Mouse (Mus musculus) heart, adult 18-20 months (tissue): Measurements from ENCODE around the gene Ttc21a. TPM values are rescaled to one million over a fixed set of nuclear protein-coding genes. Genes with fewer than 3 reads are reported as not detected.

ENCODE experiments used
- DNase-seq, 2 experiments: peaks; one replicate each; pipeline ENCODE4 v3.0.0; 2021 to 2022; ENCODE audit warnings: mixed read lengths in 1 of 2
- total RNA-seq, 2 experiments: library from RNA; stranded (reverse); gene quantifications; 2 replicates each; pipeline ENCODE4 v1.2.3; 2021

Ttc21a gene
- total RNA-seq, 2 experiments from 2014 or later = 0.21 TPM; not detected in 1

DNA sequence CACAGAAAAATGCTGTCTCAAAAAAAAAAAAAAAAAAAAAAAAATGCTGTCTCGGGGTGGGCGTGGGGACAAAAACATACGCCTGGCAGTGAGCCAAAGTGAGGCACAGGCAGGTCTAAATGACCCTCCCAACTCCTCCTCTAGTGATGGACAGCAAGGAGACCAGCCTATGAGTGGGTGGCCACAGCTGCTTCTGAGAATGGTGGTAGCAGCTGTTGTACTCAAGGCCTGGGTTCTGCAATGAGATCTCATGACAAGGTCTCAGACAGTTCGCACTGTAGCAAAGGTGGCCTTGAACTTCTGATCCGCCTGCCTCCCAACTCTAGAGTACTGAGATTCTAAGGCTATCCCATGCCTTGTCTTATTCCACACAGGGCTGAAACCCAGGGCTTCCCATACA is 4.0 kb downstream of the Ttc21a start:
- no peak for DNase-seq

DNA sequence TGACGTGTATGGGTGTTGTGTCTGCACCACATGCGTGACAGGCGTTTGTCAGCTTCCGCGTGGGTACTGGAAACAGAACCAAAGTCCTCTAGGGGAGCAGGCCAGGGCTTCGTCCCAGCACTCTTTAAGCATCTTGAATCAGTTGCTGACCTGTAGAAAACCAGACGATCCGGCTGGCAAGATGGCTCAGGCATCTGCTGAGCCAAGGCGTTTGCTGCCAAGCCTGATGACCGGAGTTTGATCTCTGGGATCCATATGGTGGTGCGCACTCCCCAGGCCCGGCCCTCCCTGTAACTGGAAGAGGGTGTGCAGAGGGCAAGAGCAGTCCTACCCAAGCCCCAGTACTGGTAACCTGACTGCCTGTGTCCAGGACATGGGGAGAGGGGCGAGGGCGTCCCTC is 4.5 kb downstream of the Ttc21a start:
- no peak for DNase-seq

DNA sequence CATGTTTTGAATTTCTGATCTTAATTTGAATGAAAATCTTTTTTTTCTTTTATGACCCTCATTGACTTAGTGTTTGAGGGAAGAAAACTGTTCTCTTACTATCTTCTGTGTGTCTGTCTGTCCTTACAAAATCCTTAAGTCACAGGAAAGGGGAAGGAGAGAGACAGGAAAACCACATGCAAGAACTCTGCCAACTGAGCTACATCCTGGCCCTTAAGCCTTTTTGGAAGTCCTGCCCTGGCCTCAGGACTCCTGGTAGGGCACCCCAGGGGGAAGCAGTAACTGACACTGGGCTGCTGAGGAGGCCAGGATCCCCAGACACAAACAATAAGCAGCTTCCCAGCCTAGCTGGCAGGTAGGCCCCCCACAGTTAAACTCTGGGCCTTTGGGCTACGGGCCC is 5.9 kb downstream of the Ttc21a start:
- DNase-seq = no peak

DNA sequence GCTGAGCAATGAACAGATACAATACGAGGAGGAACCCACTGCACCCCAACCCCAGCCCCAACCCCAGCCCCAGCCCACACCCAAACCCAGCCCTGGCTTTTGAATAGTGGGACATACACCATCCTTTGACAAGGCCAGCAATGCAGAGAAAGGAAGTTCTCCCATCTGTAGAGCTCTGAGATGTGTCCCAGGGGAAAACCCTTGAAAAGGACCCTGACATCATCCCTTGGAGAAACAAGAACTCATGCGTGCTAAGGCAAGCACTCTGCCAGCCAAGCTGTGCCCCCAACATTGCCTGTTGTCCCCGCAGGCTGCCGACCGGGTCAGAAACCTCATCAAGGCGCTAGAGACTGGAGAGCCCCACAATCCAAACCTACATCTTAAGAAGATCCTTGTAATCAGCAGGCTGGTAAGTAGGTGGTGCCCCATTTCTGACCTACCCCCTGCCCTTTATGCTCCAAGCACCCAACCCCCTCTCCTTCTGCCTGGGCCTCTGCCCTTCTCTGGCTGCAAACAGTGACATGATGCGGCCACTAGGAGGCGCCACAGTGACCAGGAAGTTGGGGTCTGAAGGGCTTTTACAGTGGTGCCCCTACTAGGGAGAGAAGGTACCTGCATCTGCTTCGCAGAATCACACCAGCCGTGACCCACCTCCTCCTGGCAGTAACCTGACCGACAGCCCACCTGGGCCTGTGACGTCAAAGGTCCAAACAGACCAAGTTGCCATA is 7.9 kb downstream of the Ttc21a start:
- no peak for DNase-seq

DNA sequence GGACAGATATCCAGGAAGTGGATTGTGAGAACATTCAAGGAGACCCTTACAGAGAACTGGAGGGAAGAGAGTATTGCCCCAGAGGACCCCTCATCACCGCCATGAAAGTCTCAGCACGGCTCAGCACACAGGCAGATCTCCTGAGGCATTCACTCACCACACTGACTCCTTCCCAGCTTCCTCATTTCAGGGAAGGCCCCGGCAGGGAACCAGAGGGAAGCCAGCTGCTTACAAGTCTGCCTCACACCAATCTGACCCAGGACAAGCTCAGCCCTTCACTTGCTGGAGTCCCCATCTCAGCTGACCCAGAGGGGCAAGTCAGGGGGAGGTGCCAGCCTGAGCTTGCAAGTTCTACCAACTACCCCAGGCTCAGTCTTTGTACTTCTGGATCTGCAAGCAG is 11.4 kb downstream of the Ttc21a start:
- no peak for DNase-seq

DNA sequence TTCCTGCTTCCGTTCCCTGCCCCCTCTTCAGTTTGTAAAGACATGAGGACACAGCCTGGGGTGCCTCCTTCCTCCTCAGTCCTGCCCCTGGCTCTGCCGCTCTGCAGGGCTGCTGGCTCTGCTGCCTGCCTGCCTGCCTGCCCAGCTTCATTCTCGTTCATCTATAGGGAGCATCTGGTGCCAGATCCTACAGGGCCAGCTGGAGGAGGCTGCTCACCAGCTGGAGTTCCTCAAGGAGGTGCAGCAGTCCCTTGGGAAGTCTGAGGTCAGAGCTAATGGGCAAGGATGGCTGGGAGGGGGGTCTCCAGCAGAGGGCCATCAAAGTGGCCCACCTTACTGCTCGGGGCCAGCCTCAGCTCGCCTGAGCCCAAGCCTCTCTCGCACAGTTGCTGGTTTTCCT is 13.0 kb downstream of the Ttc21a start:
- DNase-seq = no peak

DNA sequence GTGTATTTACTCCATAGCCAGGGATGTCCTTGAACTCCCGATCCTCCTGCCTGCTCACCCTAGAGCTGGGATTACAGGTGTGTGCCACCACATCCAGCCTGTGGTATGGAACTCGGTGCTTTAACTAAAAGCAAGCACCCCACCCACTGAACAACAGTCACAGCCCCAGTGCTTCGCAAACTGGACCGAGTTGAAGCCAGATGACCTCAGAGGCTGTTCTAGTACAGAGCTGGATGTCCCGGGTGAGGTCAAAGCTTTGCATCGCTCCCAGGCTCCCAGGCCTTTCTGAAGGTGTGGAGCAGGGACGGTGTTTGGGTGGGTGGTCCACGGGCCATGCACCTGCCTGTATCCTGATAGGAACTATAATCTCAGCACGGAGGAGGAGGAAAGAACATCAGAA is 14.0 kb downstream of the Ttc21a start:
- no peak for DNase-seq

DNA sequence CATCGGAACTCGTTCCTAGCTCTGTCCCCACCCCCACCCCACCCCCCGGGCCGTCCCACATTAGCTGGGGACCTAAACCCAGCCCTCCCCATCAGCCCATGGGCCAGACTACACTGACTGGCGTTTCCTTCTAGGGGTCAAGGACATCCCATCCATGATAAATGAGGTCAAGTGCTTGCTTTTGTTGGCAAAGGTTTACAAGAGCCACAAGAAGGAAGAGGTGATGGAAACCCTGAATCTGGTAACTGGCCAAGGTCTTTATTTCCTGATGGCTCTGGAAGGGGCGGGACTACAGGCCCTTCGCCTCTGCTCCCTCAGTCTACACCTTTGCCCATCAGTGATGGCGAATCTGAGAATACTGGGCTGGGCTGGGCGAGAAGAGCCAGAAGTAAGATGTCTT is 21.4 kb downstream of the Ttc21a start:
- no peak for DNase-seq

DNA sequence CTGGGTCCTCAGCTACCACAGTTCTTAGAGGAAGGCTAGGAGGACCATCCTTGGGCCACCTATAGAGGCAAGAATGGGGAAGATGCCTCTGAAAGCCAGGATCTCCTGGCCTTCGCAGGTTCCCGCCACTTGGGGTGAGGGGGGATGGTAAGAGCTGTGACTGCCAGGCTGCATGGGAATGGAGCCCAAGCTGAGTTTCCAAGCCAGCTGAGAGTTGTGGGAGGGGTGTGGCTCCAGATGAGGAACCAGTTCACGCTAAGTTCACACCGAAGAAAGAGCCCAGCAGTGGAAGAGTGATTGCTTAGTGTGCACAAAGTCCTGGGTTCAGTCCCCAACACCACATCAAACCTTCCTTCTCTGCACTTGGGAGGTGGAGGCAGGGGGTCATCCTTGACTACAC is 24.8 kb downstream of the Ttc21a start:
- DNase-seq = no peak

DNA sequence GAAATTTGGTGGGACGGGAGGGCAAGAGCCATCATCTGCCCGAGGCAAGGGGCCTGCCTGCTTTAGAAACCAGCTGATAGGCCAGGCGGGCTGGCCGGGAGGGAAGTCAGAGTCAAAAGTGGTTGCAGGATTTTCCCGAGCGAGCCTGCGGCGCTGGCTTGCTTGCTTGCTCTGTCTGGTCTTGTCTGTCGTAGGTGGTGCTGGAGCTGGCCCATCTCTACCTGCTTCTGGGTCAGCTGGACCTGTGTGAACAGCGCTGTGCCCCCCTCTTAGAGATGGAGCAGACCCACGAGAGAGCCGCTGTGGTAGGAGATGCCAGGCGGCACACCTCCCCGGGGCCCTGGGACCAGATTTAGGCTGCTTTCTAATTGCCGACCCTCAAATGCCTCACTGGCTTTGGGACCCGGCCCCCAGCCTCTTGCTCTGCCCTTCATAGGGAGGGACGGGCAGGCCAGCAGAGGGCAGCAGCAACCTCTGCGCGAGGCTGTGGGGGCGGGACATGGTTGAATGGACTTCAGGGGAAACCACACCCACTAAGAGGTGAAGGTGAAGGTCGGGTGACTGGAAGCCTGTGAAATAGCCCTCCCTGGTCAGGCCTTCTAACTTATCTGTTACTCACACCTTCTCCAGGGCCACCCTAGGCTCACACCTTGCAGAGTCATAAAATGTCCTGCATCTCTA is 25.7 kb downstream of the Ttc21a start:
- peak; percentile 83 to 84 for DNase-seq

DNA sequence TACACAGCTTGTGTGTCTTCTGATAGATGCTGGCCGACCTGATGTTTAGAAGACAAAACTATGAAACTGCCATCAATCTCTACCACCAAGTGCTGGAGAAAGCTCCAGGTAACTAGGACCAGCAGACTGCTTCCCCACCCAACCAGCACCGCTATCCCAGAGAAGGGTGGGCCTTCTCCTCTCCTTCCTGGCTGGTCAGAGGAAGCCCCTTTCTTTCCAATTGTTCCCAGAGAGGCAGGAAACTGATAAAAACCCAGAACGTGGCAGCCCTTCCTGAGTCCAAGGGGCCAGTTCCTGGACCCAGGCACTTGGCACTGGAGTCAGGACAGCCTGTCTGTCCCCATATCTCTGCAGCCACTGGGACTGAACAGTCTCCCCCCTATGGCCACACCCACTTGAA is 26.8 kb downstream of the Ttc21a start:
- DNase-seq = peak; percentile 56 to 85

DNA sequence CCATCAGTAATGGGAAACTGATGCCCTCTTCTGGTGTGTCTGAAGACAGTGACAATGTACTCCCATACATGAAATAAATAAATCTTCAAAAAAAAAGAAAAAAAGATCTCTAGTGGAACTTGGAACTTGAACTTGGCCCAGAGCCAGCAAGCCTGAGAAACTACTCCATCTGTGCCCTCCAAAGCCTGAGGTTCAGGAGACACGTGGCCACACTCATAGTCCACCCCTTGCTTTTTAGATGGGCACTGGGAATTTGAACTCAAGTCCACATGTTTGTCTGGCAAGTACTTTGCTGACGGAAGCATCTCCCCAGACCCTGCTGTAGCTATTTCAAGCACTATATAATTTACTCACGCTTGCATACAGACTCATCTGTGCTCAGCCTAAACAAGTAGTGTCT is 27.8 kb downstream of the Ttc21a start:
- DNase-seq = no peak

DNA sequence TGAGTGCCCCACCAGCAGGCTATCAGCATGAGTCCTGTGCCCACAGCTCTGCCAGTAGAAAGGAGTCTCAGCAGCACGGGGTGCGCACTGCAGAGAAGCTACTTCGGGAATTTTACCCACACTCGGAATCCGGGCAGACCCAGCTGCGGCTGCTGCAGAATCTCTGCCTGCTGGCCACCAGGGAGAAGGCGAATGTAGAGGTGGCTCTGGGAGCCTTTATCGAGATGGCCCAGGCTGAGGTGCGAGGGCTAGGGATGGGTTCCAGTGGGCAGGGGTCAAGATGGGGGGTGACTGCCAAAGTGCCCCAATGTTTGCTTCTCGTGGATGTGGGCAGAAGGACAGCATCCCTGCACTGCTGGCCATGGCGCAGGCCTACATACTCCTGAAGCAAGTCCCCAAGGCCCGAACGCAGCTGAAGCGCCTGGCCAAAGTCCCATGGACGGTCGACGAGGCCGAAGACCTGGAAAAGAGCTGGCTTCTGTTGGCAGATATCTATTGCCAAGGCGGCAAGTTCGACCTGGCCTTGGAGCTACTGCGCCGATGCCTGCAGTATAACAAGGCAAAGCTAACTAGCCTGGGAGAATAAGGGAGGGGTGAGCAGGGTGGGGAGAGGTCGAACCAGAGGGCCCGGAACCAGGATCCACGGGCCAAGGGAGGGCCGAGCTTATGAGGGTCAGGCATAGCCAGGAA is 29.0 kb downstream of the Ttc21a start:
- no peak for DNase-seq

DNA sequence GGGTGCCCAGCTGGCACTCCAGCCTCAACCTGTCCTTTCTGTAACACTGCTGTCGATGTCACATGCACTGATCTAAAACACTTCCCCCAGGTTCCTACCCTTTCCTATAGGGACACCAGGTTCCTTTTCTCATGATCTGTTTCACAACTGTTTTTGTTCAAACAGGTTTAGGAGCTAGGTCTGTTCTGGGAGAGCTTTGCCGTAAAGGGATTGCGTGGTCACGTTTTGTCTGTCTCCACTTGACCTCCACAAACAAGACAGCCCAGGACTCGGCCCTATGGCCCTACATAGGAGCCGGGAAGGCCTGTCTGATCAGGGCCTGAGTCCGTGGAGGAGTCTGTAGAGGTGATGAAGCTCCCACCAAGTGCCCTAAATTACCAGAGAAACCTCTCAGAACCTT is 32.4 kb downstream of the Ttc21a start:
- no peak for DNase-seq

DNA sequence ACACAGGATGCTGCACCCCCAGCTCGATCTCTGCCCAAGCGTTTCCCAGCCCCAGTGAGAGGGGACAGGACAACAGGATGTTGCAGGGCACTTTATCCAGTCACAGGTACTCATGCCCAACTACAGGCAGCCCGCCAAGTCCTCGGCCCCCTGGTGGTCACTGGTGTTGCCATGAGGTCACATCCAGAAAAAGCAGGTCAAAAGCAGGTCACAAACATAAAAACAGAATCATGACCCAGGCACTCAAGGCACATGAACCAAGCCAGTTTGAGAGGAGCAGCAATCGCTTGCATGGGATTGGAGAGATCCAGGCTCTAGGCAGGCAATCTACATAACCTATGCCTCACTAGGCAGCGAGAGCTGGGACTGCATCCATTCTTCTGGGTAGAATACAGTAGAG is 32.8 kb downstream of the Ttc21a start:
- DNase-seq = peak; percentile 46 to 77

DNA sequence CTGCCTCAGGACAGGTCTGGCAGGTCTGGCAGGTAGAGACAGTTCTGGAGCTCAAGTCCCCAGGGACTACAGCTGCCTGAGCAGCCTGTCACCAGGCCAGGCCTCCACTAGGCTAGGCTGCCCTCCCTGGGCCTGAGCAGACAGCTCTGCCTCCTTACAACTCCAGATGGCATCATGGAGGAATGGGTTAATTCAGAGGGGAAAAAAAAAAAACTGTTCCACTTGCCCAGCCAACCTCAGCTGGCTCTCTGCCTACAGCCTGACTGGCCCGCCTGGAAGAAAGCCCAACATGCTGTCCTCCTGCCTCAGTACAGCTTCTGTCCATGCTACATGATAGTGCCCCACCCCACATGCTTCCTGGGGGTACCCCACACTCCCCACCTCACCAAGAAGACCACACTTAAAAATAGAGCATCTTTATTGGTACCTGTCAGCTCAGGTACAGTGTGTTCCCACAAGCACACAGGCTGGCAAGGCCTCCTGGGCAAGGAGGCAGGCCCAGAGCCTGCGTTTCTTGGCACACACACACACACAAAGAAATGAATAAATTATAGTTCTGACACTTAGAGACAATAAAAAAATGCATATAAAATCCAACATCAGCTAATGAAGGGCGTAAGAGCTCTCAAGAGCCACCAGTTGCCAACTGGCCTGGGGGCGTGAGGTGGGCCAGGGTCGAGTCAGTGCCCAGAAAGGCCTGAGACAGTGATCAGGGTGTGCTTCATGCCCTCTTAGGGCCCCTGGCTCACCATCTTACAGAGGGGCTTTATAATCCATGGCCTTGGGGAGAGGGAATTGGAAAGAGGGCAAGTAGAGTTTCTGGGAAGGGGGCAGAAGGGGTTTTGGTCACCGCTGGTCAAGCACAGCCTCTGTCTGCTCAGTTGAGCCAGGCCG is 33.6 kb downstream of the Ttc21a start:
- peak in 1 of 2 experiments; percentile 67 for DNase-seq

DNA sequence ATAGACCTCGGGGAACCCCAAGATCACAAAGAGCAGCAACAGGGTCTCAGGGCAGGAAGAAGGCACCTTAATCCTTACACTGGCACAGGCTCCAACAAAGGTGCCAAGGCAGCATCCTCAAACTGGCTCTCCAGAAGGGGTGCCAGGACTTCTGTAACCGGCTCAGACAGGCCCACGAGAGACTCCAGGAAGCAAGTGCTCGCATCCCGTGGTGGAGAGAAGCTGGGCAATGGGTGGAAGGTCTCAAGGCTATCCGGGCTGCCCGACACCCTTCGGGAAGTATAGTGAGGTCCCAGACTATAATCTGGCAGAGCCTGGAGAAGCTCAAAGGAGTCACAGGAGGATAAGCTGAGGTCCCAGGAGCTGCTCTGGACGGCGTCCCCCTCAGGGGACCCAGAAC is 34.8 kb downstream of the Ttc21a start:
- DNase-seq = no peak

DNA sequence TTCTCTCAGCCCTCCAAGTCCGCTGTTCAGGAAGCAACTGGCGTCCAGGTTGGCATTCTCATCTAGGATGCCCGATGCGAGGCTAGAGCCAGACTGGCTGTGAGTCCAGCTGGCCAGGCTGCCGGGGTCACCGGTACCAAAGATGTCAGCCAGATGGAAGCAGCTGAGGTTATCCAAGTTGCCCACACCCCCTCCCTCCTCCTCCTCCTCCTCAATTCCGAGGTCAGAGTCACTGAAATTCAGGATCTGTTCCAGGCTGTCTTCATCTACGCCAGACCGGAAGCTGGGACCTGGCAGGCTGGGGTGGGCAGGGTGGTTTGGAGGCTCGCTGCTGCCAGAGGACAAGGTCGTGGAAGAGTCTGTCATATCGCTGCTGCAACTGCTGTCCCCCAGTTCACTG is 35.2 kb downstream of the Ttc21a start:
- DNase-seq = peak; percentile 78 to 85

DNA sequence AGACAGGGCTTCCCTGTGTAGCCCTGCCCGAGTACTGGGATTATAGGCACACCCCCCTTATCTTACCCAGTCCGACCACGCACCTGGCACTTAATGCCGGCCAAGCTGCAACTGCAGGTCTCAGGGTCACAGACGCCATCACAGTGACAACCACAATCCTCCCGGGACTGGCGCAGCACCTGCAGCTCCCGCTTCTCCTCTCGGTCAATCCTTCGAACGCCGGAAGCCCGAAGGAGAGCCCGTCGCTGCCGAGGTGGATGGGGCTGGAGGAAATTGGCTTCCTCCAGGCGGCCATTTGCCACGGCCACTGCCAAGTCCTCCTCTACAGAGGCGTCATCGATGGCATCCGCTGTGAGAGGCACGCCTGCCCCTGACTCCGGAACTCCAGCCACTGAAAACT is 35.9 kb downstream of the Ttc21a start:
- DNase-seq = no peak

DNA sequence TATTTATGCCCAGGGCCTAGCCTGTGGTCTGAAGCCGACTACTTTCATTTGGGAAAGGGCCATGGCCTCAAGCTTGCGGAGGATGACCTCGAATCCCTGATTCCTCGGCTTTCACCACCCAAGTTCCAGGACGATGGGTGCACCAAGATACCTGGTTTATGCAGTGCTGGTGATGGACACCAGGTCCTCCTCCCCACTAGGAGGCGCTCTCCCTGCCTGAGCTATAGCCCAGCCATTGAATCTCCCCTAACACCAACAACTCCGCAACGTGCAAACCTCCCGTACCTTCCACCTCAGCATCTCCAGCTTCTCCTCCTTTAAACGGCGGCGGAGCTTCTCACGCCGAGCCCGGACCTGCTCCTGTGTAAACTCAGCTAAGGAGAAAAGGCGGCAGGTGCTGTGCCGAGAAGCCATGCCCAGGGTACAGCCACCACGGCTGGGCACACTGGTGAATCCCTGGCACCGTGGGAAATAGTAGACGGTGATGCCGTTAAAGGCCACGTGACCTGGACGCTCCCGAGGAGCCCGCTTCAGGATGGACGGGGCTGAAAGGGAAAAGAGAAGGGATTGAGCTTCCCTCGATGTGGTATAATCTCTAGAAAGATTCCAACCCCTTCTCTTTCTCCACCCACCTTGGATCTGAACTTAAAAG is 36.6 kb downstream of the Ttc21a start:
- no peak for DNase-seq

DNA sequence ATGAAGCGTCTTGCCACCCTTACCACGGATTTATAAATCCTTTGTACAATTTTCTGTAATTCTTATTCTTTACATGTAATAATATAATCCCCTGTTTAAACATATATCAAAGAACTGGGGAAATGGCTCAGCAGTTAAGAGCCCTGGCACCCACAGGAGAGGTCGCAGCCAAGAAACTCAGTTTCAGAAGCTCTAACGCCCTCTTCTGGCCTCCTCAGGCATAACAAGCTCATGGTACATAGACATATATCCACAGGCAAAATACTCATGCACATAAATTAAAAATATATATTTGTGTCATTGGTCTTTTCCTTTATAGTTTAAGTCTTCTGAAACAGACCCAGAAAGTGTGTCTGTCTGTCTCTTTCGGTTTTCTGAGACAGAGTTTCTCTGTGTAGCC is 37.2 kb downstream of the Ttc21a start:
- DNase-seq = no peak

DNA sequence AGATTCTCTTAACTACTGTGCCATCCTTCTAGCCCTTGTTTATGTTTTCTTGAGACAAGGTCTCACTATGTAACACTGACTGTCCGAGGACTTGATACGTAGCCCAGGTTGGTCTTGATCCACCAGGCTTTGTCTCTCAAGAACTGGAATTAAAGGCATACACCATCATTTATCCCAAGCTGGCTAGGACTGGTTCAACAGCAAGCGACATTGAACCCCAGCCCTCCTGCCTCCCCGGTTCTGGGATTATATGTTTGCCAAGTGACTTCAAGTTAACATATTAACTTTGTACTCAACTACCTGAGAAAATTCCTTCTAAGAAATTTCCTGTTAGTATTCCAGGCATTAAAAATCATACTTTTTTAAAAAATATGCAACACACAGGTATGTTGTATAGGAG is 37.9 kb downstream of the Ttc21a start:
- DNase-seq = no peak
